Mouse (Mus musculus) embryonic facial prominence, embryonic 10.5 days (tissue): Measurements from ENCODE around the gene Marc1. TPM values are rescaled to one million over a fixed set of nuclear protein-coding genes. Genes with fewer than 3 reads are reported as not detected.
A peak's percentile ranks its signal among the peaks of the same experiment; 100 is the strongest.

Source experiments
- microRNA counts: library from miRNA; unstranded; fragments of <30 nt; microRNA quantifications from one replicate; lab custom pipeline; 2017
- microRNA-seq: library from miRNA; unstranded; fragments of <30 nt; microRNA quantifications from one replicate; pipeline ENCODE4, GENCODE M21; 2017
- polyA plus RNA-seq: library from polyadenylated mRNA; unstranded; fragments of >200 nt; fragmentation: Nextera tagmentation; extraction: Ambion mirVana; gene quantifications from 2 replicates; pipeline ENCODE4 v1.2.1, GENCODE M21; 2016

Gene Marc1
- polyA plus RNA-seq, 1 experiment from 2014 or later = 0.07 TPM

MicroRNAs encoded within 50 kb of the gene (microRNA counts, 519-probe panel; counts per million panel counts)
- 188 counts per million, percentile 57 among the panel's probes with 10 or more counts for microRNA mmu-miR-1981 (lab: Ali Mortazavi, UCI)

Small RNA genes lying within 50 kb of the gene (microRNA-seq; reads per million reads assigned to microRNA genes)
- gene Mir1981 = 115 reads per million, percentile 51 among the genes with 10 or more reads in this experiment

Other genes starting within 250 kb of the Marc1 start
- 5.8 and 7.7 TPM in 2 replicates for gene Hlx, start 78.7 kb downstream of the Marc1 start, polyA plus RNA-seq
- gene Marc2, start 35.1 kb upstream of the Marc1 start, polyA plus RNA-seq = 78.9 and 82.0 TPM in 2 replicates
- 0.49 and 0.64 TPM in 2 replicates for gene C130074G19Rik, start 71.9 kb upstream of the Marc1 start, polyA plus RNA-seq
- 3.0 and 3.1 TPM in 2 replicates for gene Mark1, start 188.3 kb upstream of the Marc1 start, polyA plus RNA-seq